Mouse (Mus musculus) adrenal gland, adult 8-10 months (tissue): ENCODE results near the gene Olfr92. TPM values are rescaled to one million over a fixed set of nuclear protein-coding genes. Genes with fewer than 3 reads are reported as not detected.

Experiments used
- DNase-seq: peaks from one replicate; pipeline ENCODE4 v3.0.0; 2022
- total RNA-seq, 4 experiments: library from RNA; stranded (reverse); gene quantifications; 2 replicates each; pipeline ENCODE4 v1.2.4; 2022

The Olfr92 gene
- total RNA-seq, 4 experiments from 2014 or later, result not detected

DNA sequence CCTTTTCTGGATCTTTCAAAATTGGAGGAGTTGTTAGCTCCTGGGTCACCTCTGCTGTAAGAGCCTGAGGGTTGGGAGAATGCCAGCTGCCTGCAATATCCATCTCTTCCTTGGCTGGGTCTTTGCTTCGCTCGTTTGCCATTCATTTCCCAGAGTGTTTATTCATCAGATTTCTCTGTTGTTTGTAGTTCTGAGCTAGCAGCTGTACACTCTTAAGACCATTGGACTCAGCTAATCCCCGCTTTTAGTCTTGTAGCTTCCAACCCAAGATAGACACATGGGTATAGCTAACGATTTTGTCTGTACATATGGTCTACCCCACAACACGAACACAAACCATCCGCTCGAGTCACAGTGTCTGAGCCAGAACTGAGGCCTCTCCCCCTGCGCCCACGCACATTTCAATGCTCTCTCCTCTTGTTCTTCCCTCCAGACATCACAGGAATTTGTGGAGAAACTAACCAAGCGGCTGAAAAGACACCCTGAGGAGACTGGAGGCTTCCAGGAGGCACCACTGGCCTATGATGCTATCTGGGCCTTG is 57.7 kb downstream of the Olfr92 start:
- no peak for DNase-seq

DNA sequence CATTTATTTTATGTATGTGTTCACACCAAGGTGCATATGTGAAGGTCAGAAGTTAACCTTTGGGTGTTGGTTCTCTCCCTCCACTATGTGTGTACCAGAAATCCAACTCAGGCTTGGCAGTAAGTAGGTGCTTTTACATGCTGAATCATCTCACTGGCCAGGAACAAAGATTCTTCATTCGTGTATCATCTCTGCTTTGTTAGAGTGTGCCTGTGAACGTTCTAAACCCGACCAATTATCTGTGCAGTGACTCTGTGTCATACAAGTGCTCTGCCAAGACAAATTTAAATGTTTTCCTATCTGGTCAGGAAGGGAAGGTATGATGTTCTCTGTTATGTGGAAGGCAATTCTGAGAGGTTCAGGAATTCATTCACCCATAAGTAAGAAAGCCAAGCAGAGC is 58.5 kb downstream of the Olfr92 start:
- no peak for DNase-seq

Other genes starting within 250 kb of the Olfr92 start
- gene Trim40, start 230.0 kb downstream of the Olfr92 start, total RNA-seq, result 1 to 10 TPM in 3 of 4 experiments, under 1 TPM in 1; 0.42 to 6.1 (median 3.3) TPM
- not detected for gene Trim31, start 222.0 kb downstream of the Olfr92 start, total RNA-seq
- under 1 TPM in 3 of 4 experiments, not detected in 1; 0.15 to 0.51 (median 0.17) TPM for gene Rnf39, start 177.2 kb downstream of the Olfr92 start, total RNA-seq
- 100 to 1,000 TPM in 1 of 4 experiments, 10 to 100 TPM in 3; 74.5 to 104 (median 81.9) TPM for gene Ppp1r11, start 168.3 kb downstream of the Olfr92 start, total RNA-seq
- gene Znrd1, start 161.5 kb downstream of the Olfr92 start, total RNA-seq, result 10 to 100 TPM; 39.0 to 48.4 (median 43.6) TPM
- 10 to 100 TPM; 10.8 to 13.1 (median 11.9) TPM for gene Znrd1as, start 161.5 kb downstream of the Olfr92 start, total RNA-seq
- not detected for gene 2410137M14Rik, start 138.9 kb downstream of the Olfr92 start, total RNA-seq
- gene H2-M5, start 130.6 kb downstream of the Olfr92 start, total RNA-seq, result under 1 TPM in 1 of 4 experiments, not detected in 3; 0.14 TPM
- 1 to 10 TPM; 2.0 to 2.6 (median 2.3) TPM for gene Zfp57, start 118.9 kb downstream of the Olfr92 start, total RNA-seq
- not detected for gene Mog, start 96.7 kb downstream of the Olfr92 start, total RNA-seq
- gene Gabbr1, start 74.1 kb downstream of the Olfr92 start, total RNA-seq, result 10 to 100 TPM; 25.3 to 63.8 (median 50.8) TPM
- gene Olfr90, start 31.6 kb downstream of the Olfr92 start, total RNA-seq, result not detected
- gene Olfr91, start 21.8 kb downstream of the Olfr92 start, total RNA-seq, result not detected
- not detected for gene Olfr93, start 41.4 kb upstream of the Olfr92 start, total RNA-seq
- gene Ubd, start 73.8 kb upstream of the Olfr92 start, total RNA-seq, result 1 to 10 TPM in 1 of 4 experiments, under 1 TPM in 2, not detected in 1; 0.31 to 3.1 (median 0.65) TPM
- gene Olfr94, start 80.9 kb upstream of the Olfr92 start, total RNA-seq, result not detected
- gene Olfr95, start 93.0 kb upstream of the Olfr92 start, total RNA-seq, result not detected
- gene Olfr96, start 100.1 kb upstream of the Olfr92 start, total RNA-seq, result not detected
- gene Olfr97, start 117.2 kb upstream of the Olfr92 start, total RNA-seq, result not detected
- gene Olfr98, start 143.7 kb upstream of the Olfr92 start, total RNA-seq, result not detected
- gene H2-M3, start 150.1 kb upstream of the Olfr92 start, total RNA-seq, result 1 to 10 TPM; 5.5 to 8.0 (median 6.8) TPM
- gene Olfr99, start 163.4 kb upstream of the Olfr92 start, total RNA-seq, result not detected
- not detected for gene Olfr101, start 184.2 kb upstream of the Olfr92 start, total RNA-seq
- not detected for gene Olfr102, start 197.0 kb upstream of the Olfr92 start, total RNA-seq
- not detected for gene Olfr103, start 219.6 kb upstream of the Olfr92 start, total RNA-seq
- gene Olfr104-ps, start 239.5 kb upstream of the Olfr92 start, total RNA-seq, result not detected